Mouse (Mus musculus) bone marrow macrophage, adult 2 months (primary cell): ENCODE data around the gene Mvb12b.

ENCODE experiments used
- CTCF ChIP-seq: IDR thresholded peaks from 2 replicates; pipeline ENCODE4 v1.5.1; 2012; ENCODE audit warnings: low read depth, mild to moderate bottlenecking, low read length, moderate library complexity
- POLR2A ChIP-seq: IDR thresholded peaks from 2 replicates; pipeline ENCODE4 v1.6.1; 2012; ENCODE audit warnings: mild to moderate bottlenecking, low read depth, low read length, borderline replicate concordance

- TF ChIP-seq POLR2A (no peak), CTCF (no peak)
Measured at GRCm38 (mm10) chr2:33871181-33871520, 16.6 kb downstream of the Mvb12b start.
